Mouse (Mus musculus) monocyte, adult 5-6 weeks (primary cell): Measurements from ENCODE around the gene Oma1. TPM values are rescaled to one million over a fixed set of nuclear protein-coding genes. Genes with fewer than 3 reads are reported as not detected.

ENCODE experiments used
- ATAC-seq: fragments of 153-309, 156-312 bp; replicated peaks from 2 replicates; pipeline ENCODE4 v1.8.0; 2017; ENCODE audit warnings: mild to moderate bottlenecking; ENCODE audit not compliant: low TSS enrichment, insufficient number of reproducible peaks, severe bottlenecking, poor library complexity, low FRiP score
- total RNA-seq: library from RNA; stranded (forward); fragments of 200-1000, 200-491, 200-594 nt; gene quantifications from 3 replicates; pipeline ENCODE4 v1.2.3, GENCODE M21; 2017

The Oma1 gene
- 21.8 to 51.2 TPM (median 24.5 TPM) in 3 replicates for total RNA-seq

- ATAC-seq, result peak; percentile 96
Observed at GRCm38 (mm10) chr4:103313587-103314525, at the start of gene Oma1. Gene Oma1, plus strand, starts transcription at chr4:103313812.

GRCm38 (mm10) chr4:103263812-103264396, 49.7 kb upstream of the Oma1 start:
- ATAC-seq, result no peak

GRCm38 (mm10) chr4:103265166-103265565, 48.4 kb upstream of the Oma1 start:
- ATAC-seq, result no peak

GRCm38 (mm10) chr4:103269336-103269735, 44.3 kb upstream of the Oma1 start:
- no peak for ATAC-seq

GRCm38 (mm10) chr4:103273021-103273420, 40.6 kb upstream of the Oma1 start:
- no peak for ATAC-seq

GRCm38 (mm10) chr4:103288342-103288741, 25.3 kb upstream of the Oma1 start:
- no peak for ATAC-seq

- no peak for ATAC-seq
Observed at GRCm38 (mm10) chr4:103290763-103291162, 22.8 kb upstream of the Oma1 start, which contains the start of gene 4921539E11Rik. Gene 4921539E11Rik, minus strand, starts transcription at chr4:103290863.

GRCm38 (mm10) chr4:103299342-103299741, 14.3 kb upstream of the Oma1 start:
- ATAC-seq, result no peak

GRCm38 (mm10) chr4:103303851-103304250, 9.8 kb upstream of the Oma1 start:
- no peak for ATAC-seq

- ATAC-seq, result no peak
Observed at GRCm38 (mm10) chr4:103314526-103314910, 906 bp downstream of the Oma1 start.

GRCm38 (mm10) chr4:103315861-103316260, 2.2 kb downstream of the Oma1 start:
- no peak for ATAC-seq

- ATAC-seq, result no peak
Observed at GRCm38 (mm10) chr4:103321461-103321860, 7.8 kb downstream of the Oma1 start.

GRCm38 (mm10) chr4:103324688-103325451, 11.3 kb downstream of the Oma1 start:
- no peak for ATAC-seq

- no peak for ATAC-seq
Observed at GRCm38 (mm10) chr4:103326994-103327393, 13.4 kb downstream of the Oma1 start.

- ATAC-seq, result no peak
Observed at GRCm38 (mm10) chr4:103329348-103329747, 15.7 kb downstream of the Oma1 start.

GRCm38 (mm10) chr4:103335134-103335533, 21.5 kb downstream of the Oma1 start:
- ATAC-seq, result no peak

GRCm38 (mm10) chr4:103340726-103341125, 27.1 kb downstream of the Oma1 start:
- no peak for ATAC-seq

- no peak for ATAC-seq
Observed at GRCm38 (mm10) chr4:103341620-103342019, 28.0 kb downstream of the Oma1 start.

GRCm38 (mm10) chr4:103346058-103346457, 32.4 kb downstream of the Oma1 start:
- no peak for ATAC-seq
